Mouse (Mus musculus) bone marrow macrophage, adult 2 months (primary cell): Measurements from ENCODE around the gene Timd2.

ENCODE experiments used
- CTCF ChIP-seq: IDR thresholded peaks from 2 replicates; pipeline ENCODE4 v1.5.1; 2012; ENCODE audit warnings: low read depth, mild to moderate bottlenecking, low read length, moderate library complexity
- POLR2A ChIP-seq: IDR thresholded peaks from 2 replicates; pipeline ENCODE4 v1.6.1; 2012; ENCODE audit warnings: mild to moderate bottlenecking, low read depth, low read length, borderline replicate concordance

GRCm38 (mm10) chr11:46733242-46733789 is 26.5 kb upstream of the Timd2 start:
- TF ChIP-seq CTCF: no peak
- TF ChIP-seq POLR2A: no peak
